Mouse (Mus musculus): ENCODE measurements around the gene Thbs2. TPM values are rescaled to one million over a fixed set of nuclear protein-coding genes. Genes with fewer than 3 reads are reported as not detected.

Gene Thbs2
- total RNA-seq (2014; rRNA removed) (4.2 and 10.3 TPM in 2 replicates), polyA plus RNA-seq (2015; fragmentation: Nextera tagmentation; extraction: Ambion mirVana) (2.8 and 2.9 TPM in 2 replicates)

DNA sequence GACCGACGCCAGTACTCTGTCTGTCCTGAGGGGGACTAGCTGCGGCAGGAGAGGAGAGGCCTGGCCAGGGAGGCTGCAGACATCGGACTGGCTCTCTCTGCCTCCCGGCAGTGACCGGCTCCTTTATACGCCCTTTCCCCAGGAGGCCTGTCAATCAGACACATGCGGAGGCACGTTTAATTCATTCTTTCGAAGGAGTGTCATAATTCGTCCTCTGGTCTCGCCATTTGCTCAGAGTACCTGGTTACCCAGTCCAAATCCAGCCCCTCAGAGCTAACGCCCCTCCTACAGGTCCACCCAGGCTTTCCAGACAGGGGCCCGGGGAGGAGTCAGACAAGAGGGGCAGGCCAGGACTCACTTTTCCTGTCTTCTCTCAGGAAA is at the start of gene Thbs2:
Gene Thbs2 (minus strand): TSS at position 242 of the 381 bp plus-strand sequence.
- Histone ChIP-seq H3K4me1 (ENCODE audit: insufficient read depth) (0 out of 2 replicates have a peak, but pooled peaks cover 10% of the 10 kb centered on the region), H3K27me3 (ENCODE audit: insufficient read depth, low read length) (no peaks in the 10 kb centered on the region), H3K4me2 (ENCODE audit: low read depth) (peak within 1 kb of the TSS; percentile 43), H3K9me3 (ENCODE audit: low read length) (no peaks in the 10 kb centered on the region), H3K9ac (peak within 1 kb of the TSS; percentile 25; the same call in 1 of the 2 replicates), H3K36me3 (ENCODE audit: insufficient read depth) (no peaks in the 10 kb centered on the region), H3K27ac (ENCODE audit: low read depth, low read length) (no peak within 1 kb of the TSS), H3K4me3 (ENCODE audit: low read depth, low read length) (peak within 1 kb of the TSS; percentile 20; the same call in 1 of the 2 replicates)
- DNase-seq: peak; percentile 29
- ATAC-seq: peak; percentile 58
- TF ChIP-seq CTCF (IDR thresholded peaks at IDR 0.05; ENCODE audit: low read depth): no peak
- 4% methylated on average over 14 of the region's 14 CpGs for WGBS

DNA sequence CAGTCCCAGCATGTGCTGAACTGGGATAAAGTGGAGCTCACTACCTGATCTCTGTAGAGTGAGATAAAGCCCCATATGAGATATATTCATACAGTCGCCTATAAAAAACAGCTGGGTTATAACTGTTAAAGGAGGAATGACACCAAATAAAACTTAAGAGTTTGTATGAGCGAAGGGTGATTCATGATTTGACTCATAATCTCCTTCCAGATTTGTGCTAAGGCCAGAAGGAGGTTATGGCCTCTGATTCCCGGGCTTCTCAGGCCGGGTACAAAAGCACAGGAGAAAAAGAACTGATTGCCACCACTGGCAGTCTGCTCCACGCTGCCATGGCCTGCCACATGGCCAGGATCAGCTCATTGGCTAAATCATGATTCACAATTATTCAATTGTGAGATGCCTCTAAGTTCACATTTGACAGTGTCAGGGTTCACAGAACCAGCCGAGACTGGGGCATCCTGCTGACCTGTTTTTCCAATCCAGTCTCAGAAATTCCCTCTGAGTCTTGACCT is 41.5 kb upstream of the Thbs2 start:
- ATAC-seq (no peak), DNase-seq (no peak)
- Histone ChIP-seq H3K36me3 (ENCODE audit: insufficient read depth) (no peaks in the 10 kb centered on the region), H3K4me2 (ENCODE audit: low read depth) (no peak overlapping the region), H3K4me3 (ENCODE audit: low read depth, low read length) (no peak overlapping the region), H3K27ac (ENCODE audit: low read depth, low read length) (no peak overlapping the region), H3K9ac (no peak overlapping the region), H3K9me3 (ENCODE audit: low read length) (no peaks in the 10 kb centered on the region), H3K4me1 (ENCODE audit: insufficient read depth) (no peaks in the 10 kb centered on the region; the same call in 1 of the 2 replicates), H3K27me3 (ENCODE audit: insufficient read depth, low read length) (no peaks in the 10 kb centered on the region)
- 82% methylated on average over 6 of the region's 6 CpGs for WGBS
- no peak for TF ChIP-seq CTCF (IDR thresholded peaks at IDR 0.05; ENCODE audit: low read depth)

DNA sequence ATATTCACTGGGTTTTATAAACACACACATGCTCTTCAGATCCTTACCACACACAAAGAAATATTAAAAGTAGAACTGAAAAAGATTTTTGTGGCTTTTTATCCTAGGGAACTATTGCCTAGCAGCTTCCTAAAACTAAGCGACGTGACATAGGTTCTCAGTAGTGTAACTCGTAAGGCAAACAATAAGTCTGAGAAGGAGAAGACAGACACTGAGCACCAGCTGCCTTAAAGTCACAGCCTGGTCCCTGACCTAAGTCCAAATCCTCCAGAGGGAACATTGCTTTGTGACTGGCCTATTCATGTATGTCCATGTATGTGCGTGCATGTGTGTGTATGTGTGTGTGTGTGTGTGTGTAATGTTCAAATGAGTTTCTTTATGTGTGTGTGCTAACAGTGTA is 40.3 kb upstream of the Thbs2 start:
- no peak for DNase-seq
- Histone ChIP-seq H3K9me3 (ENCODE audit: low read length) (no peaks in the 10 kb centered on the region), H3K36me3 (ENCODE audit: insufficient read depth) (no peaks in the 10 kb centered on the region), H3K4me3 (ENCODE audit: low read depth, low read length) (no peak overlapping the region), H3K4me2 (ENCODE audit: low read depth) (no peak overlapping the region), H3K9ac (no peak overlapping the region), H3K27me3 (ENCODE audit: insufficient read depth, low read length) (no peaks in the 10 kb centered on the region), H3K4me1 (ENCODE audit: insufficient read depth) (no peaks in the 10 kb centered on the region; the same call in 1 of the 2 replicates), H3K27ac (ENCODE audit: low read depth, low read length) (no peak overlapping the region)
- WGBS: 73% methylated on average over 4 of the region's 4 CpGs
- no peak for TF ChIP-seq CTCF (IDR thresholded peaks at IDR 0.05; ENCODE audit: low read depth)
- peak; percentile 10; the same call in 1 of the 2 replicates for ATAC-seq

DNA sequence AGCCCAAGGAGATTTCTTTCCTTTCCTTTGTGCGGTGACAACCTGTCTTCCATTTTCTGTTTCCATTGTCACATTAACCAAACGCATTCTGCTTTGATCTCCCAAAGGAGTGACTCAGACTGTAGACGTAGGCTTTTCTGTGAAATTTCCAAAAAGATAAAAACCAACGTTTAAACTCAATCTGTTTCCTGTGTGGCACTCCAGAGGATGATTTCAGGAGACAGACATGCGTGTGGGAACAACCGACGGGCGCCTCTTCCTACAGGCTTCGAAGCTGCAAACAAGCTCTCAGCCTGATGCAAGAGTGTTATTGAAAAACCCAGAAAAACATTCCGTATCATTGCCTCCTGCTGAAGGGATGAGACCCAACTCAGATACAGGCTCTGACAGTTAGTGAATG is 39.9 kb upstream of the Thbs2 start:
- Histone ChIP-seq H3K4me3 (ENCODE audit: low read depth, low read length) (no peak overlapping the region), H3K9me3 (ENCODE audit: low read length) (no peaks in the 10 kb centered on the region), H3K9ac (no peak overlapping the region), H3K27me3 (ENCODE audit: insufficient read depth, low read length) (no peaks in the 10 kb centered on the region), H3K27ac (ENCODE audit: low read depth, low read length) (no peak overlapping the region), H3K4me1 (ENCODE audit: insufficient read depth) (no peaks in the 10 kb centered on the region; the same call in 1 of the 2 replicates), H3K36me3 (ENCODE audit: insufficient read depth) (no peaks in the 10 kb centered on the region), H3K4me2 (ENCODE audit: low read depth) (no peak overlapping the region)
- peak; percentile 36; the same call in 1 of the 2 replicates for ATAC-seq
- DNase-seq: no peak
- TF ChIP-seq CTCF (IDR thresholded peaks at IDR 0.05; ENCODE audit: low read depth): no peak
- WGBS: 62% methylated on average over 10 of the region's 10 CpGs

DNA sequence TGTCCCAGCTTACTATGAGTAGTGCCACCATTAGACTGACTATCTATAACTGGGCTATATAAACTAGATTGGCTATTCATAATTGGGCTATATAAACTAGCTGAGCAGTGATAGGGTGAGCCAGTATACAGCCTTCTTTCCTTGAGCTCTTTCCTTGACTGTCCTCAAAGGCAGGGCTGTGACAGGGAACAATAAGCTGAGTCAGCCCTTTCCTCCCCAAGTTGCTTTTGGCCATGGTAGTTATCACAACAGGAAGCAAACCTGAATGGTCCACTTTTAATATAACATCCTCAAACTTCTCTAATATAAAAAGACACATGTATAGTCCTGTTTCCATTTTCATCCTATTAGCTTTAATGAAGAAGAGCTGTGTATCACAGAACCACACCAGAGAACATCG is 39.0 kb upstream of the Thbs2 start:
- no peaks in the 10 kb centered on the region for H3K27me3 ChIP-seq (ENCODE audit: insufficient read depth, low read length)
- H3K27ac ChIP-seq (ENCODE audit: low read depth, low read length): no peak overlapping the region
- no peaks in the 10 kb centered on the region; the same call in 1 of the 2 replicates for H3K4me1 ChIP-seq (ENCODE audit: insufficient read depth)
- DNase-seq (no peak), ATAC-seq (no peak)
- no peak overlapping the region for H3K4me3 ChIP-seq (ENCODE audit: low read depth, low read length)
- no peaks in the 10 kb centered on the region for H3K9me3 ChIP-seq (ENCODE audit: low read length)
- no peak overlapping the region for H3K9ac ChIP-seq
- no peaks in the 10 kb centered on the region for H3K36me3 ChIP-seq (ENCODE audit: insufficient read depth)
- WGBS: 85% methylated on average over 1 of the region's 1 CpGs
- no peak overlapping the region for H3K4me2 ChIP-seq (ENCODE audit: low read depth)
- TF ChIP-seq CTCF (IDR thresholded peaks at IDR 0.05; ENCODE audit: low read depth): no peak

DNA sequence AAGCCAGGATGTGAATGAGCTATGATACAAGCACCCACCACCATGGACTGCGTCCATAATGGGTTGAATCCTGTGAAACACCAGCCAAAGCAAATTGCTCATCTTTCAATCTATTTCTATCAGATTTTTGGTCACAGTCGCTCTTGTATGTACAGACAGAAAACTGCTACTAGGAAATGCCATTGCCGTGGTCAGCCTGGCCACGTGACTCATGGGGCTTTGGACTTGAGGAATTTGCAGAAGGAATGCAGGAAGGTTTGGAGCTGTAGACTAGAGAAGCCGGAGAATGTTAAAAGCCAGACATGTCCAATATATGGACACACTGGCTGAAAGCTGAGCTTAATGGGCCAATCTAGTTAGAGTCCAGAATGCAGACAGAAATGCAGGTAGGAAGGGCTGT is 36.6 kb upstream of the Thbs2 start:
- Histone ChIP-seq H3K9me3 (ENCODE audit: low read length) (no peaks in the 10 kb centered on the region), H3K27me3 (ENCODE audit: insufficient read depth, low read length) (no peaks in the 10 kb centered on the region), H3K4me3 (ENCODE audit: low read depth, low read length) (no peak overlapping the region), H3K4me1 (ENCODE audit: insufficient read depth) (no peaks in the 10 kb centered on the region; the same call in 1 of the 2 replicates), H3K27ac (ENCODE audit: low read depth, low read length) (no peak overlapping the region), H3K4me2 (ENCODE audit: low read depth) (no peak overlapping the region), H3K36me3 (ENCODE audit: insufficient read depth) (no peaks in the 10 kb centered on the region), H3K9ac (no peak overlapping the region)
- DNase-seq (no peak), ATAC-seq (no peak)
- 83% methylated on average over 5 of the region's 5 CpGs for WGBS
- no peak for TF ChIP-seq CTCF (IDR thresholded peaks at IDR 0.05; ENCODE audit: low read depth)

DNA sequence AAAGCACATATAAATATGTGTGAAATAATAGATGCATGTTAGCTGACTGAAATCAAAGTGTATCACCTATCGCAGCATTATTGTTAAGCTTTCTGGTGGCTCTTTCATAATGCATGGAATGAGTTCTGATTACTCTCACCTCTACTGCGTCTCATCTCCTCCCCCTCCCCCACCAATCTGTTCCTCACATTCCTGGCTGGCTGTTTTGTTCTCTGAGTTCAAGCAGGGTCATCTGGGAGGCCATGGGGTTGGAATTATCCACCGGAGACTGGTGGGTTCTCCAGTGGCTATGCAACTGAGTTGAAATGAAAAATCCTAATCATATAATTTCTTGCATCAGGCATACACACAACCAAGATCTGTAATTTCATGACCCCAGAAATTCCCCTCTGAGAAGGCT is 33.4 kb upstream of the Thbs2 start:
- Histone ChIP-seq H3K27me3 (ENCODE audit: insufficient read depth, low read length) (no peaks in the 10 kb centered on the region), H3K36me3 (ENCODE audit: insufficient read depth) (no peaks in the 10 kb centered on the region), H3K27ac (ENCODE audit: low read depth, low read length) (no peak overlapping the region), H3K9ac (no peak overlapping the region), H3K4me2 (ENCODE audit: low read depth) (no peak overlapping the region), H3K9me3 (ENCODE audit: low read length) (no peaks in the 10 kb centered on the region), H3K4me3 (ENCODE audit: low read depth, low read length) (no peak overlapping the region), H3K4me1 (ENCODE audit: insufficient read depth) (no peaks in the 10 kb centered on the region)
- 42% methylated on average over 3 of the region's 3 CpGs for WGBS
- no peak for TF ChIP-seq CTCF (IDR thresholded peaks at IDR 0.05; ENCODE audit: low read depth)
- DNase-seq (no peak), ATAC-seq (no peak)

Measured in forebrain, postnatal 0 days (tissue).